ENCODE assay signal across 11 mouse cellular contexts in genomic region chr2:117331634-117332033, GRCm38 (mm10). TPM values are rescaled to one million over a fixed set of nuclear protein-coding genes. Genes with fewer than 3 reads are reported as not detected.
A peak's percentile ranks its signal among the peaks of the same experiment; 100 is the strongest.
DNase-seq lines count a peak whose midpoint lies in the region; ATAC-seq and TF ChIP-seq lines count a peak whose summit lies in the region.
"Had no signal": no experiment of that assay in that cellular context is flagged by ENCODE, and none has a peak within 500 bp of the region (broad histone marks: within the 10 kb centered on the region; RNA-seq: fewer than 3 reads in every experiment).

No protein-coding gene starts in this region.

- H3K9me3 ChIP-seq in hindbrain, embryonic 10.5 days = no peaks in the 10 kb centered on the region
- no peaks in the 10 kb centered on the region for H3K9me3 ChIP-seq in hindbrain, embryonic 13.5 days

- intact Hi-C loops in heart, postnatal 25 days (cut with DNase I) = no loop called here

- no peak for TF ChIP-seq POLR2A in testis, adult 2 months (IDR thresholded peaks at IDR 0.05; ENCODE audit: control insufficient read depth, low read depth, low read length)

- H3K36me3 ChIP-seq in hindbrain, embryonic 10.5 days = no peaks in the 10 kb centered on the region
- no peaks in the 10 kb centered on the region for H3K36me3 ChIP-seq in hindbrain, embryonic 13.5 days
- no peaks in the 10 kb centered on the region for H3K36me3 ChIP-seq in testis, adult 2 months (ENCODE audit: control insufficient read depth, insufficient read depth, low read length)

- DNase-seq in hindbrain, embryonic 10.5 days (ENCODE audit: low spot score) = peak; percentile 7
- DNase-seq in testis, postnatal 10 days (ENCODE audit: low spot score) = no peak
- peak; percentile 20 for DNase-seq in lung, postnatal 10 days
- DNase-seq in urinary bladder, adult 2 months (ENCODE audit: low spot score) = no peak
- no peak for DNase-seq in layer of hippocampus, adult 11-12 months (ENCODE audit: low spot score)
- DNase-seq in heart, postnatal 25 days (ENCODE audit: low spot score) = no peak
- DNase-seq: cerebellum, postnatal 25 days; heart, adult 18-20 months had no signal

- H3K4me1 ChIP-seq in hindbrain, embryonic 10.5 days (replicated peaks) = no peaks in the 10 kb centered on the region
- no peaks in the 10 kb centered on the region for H3K4me1 ChIP-seq in hindbrain, embryonic 13.5 days (replicated peaks)
- no peaks in the 10 kb centered on the region for H3K4me1 ChIP-seq in testis, adult 2 months (ENCODE audit: control insufficient read depth, insufficient read depth, low read length)

- ATAC-seq in hindbrain, embryonic 13.5 days (ENCODE audit: low FRiP score) = no peak

- peak; percentile 27; the same call in 1 of the 2 replicates for TF ChIP-seq CTCF in testis, adult 2 months (IDR thresholded peaks at IDR 0.05; ENCODE audit: control insufficient read depth, insufficient read depth, insufficient replicate concordance, low read depth, low read length)

- H3K27me3 ChIP-seq in hindbrain, embryonic 10.5 days (ENCODE audit: insufficient read depth, poor library complexity, severe bottlenecking) = no peaks in the 10 kb centered on the region
- no peaks in the 10 kb centered on the region for H3K27me3 ChIP-seq in hindbrain, embryonic 13.5 days
- H3K27me3 ChIP-seq in testis, adult 2 months (ENCODE audit: control insufficient read depth, insufficient read depth, low read length) = no peaks in the 10 kb centered on the region

- H3K9ac ChIP-seq in hindbrain, embryonic 13.5 days = no peak overlapping the region

- WGBS in hindbrain, embryonic 10.5 days = 55% methylated on average over 5 of the region's 5 CpGs
- 60% methylated on average over 5 of the region's 5 CpGs for WGBS in hindbrain, embryonic 13.5 days

- H3K4me3 ChIP-seq in hindbrain, embryonic 10.5 days = no peak overlapping the region
- H3K4me3 ChIP-seq in hindbrain, embryonic 13.5 days = no peak overlapping the region
- H3K4me3 ChIP-seq in testis, adult 2 months (ENCODE audit: control insufficient read depth, low read depth, low read length) = no peak overlapping the region

- H3K4me2 ChIP-seq in hindbrain, embryonic 13.5 days = no peak overlapping the region

- H3K27ac ChIP-seq in hindbrain, embryonic 10.5 days = no peak overlapping the region
- H3K27ac ChIP-seq in hindbrain, embryonic 13.5 days = no peak overlapping the region
- no peak overlapping the region for H3K27ac ChIP-seq in testis, adult 2 months (ENCODE audit: control insufficient read depth, insufficient read depth, low read depth, low read length)
- H3K27ac ChIP-seq: macrophage had no signal

RNA-seq across cellular contexts. Expression of gene Rasgrp1, which starts 11.2 kb away (rescaled TPM):
- 0.41 and 1.1 TPM in 2 replicates for polyA plus RNA-seq in hindbrain, embryonic 10.5 days (2016; fragmentation: Nextera tagmentation; extraction: Ambion mirVana)
- polyA plus RNA-seq in hindbrain, embryonic 13.5 days (2015; fragmentation: Nextera tagmentation; extraction: Ambion mirVana) = 1.0 and 1.2 TPM in 2 replicates
- polyA plus RNA-seq in testis, adult 2 months (2012; rRNA removed) = 0.09 and 0.26 TPM in 2 replicates
- polyA plus RNA-seq in urinary bladder, adult 2 months (2012; rRNA removed) = 1.2 and 1.3 TPM in 2 replicates
- under 1 TPM; 0.26 to 0.56 TPM for total RNA-seq in heart, postnatal 25 days (2021)

Comparison
In these comparisons a context has a peak if more than half of its experiments do, and no peak if none do; other contexts are left out.
1. DNase-seq: peak in hindbrain, embryonic 10.5 days (single experiment) and lung, postnatal 10 days (single experiment); none in testis, postnatal 10 days (single experiment), urinary bladder, adult 2 months (single experiment), layer of hippocampus, adult 11-12 months (single experiment) and heart, postnatal 25 days (single experiment).